Mouse (Mus musculus): ENCODE results near the gene Kcnk15. TPM values are rescaled to one million over a fixed set of nuclear protein-coding genes. Genes with fewer than 3 reads are reported as not detected.
A peak's percentile ranks its signal among the peaks of the same experiment; 100 is the strongest.

Kcnk15 gene
- polyA plus RNA-seq, 1 experiment from 2014 or later, result not detected

DNA sequence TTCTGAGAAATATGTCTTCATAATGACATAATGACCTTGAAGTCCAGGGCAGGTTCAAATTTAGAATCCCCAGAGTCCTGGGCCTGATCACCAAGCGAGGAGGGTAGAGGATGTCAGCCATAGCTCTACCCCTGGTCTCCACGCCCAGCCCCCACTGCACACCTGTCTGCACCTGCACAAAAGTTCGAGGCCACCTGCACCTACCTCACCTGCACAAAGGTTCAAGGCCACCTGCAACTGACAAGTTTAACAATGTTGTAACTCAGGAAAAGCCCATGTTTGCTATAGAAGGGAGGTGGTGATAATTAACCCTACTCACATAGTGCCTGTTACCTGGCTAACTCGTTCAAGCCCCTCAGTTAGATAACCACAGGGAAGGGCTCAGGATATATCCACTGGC is 49.0 kb downstream of the Kcnk15 start:
- Histone ChIP-seq H3K36me3 (ENCODE audit: control insufficient read depth, insufficient read depth, low read length) (no peaks in the 10 kb centered on the region), H3K4me1 (replicated peaks; ENCODE audit: control insufficient read depth, insufficient read depth) (no peaks in the 10 kb centered on the region), H3K9me3 (ENCODE audit: control insufficient read depth, low read length) (no peaks in the 10 kb centered on the region), H3K4me3 (ENCODE audit: low read depth, low read length) (no peak overlapping the region), H3K27ac (replicated peaks) (no peak overlapping the region), H3K27me3 (ENCODE audit: control insufficient read depth, insufficient read depth, low read length) (no peaks in the 10 kb centered on the region), H3K4me2 (replicated peaks; ENCODE audit: low read depth) (no peak overlapping the region), H3K9ac (ENCODE audit: low read length) (no peak overlapping the region)
- WGBS, result 46% methylated on average over 4 of the region's 4 CpGs
- no peak for TF ChIP-seq EP300 (optimal IDR thresholded peaks at IDR 0.05)
- TF ChIP-seq CTCF (IDR thresholded peaks at IDR 0.05; ENCODE audit: low read depth), result no peak
- DNase-seq (ENCODE audit: low spot score), result no peak
- no peak for ATAC-seq (ENCODE audit: low FRiP score, low TSS enrichment)

DNA sequence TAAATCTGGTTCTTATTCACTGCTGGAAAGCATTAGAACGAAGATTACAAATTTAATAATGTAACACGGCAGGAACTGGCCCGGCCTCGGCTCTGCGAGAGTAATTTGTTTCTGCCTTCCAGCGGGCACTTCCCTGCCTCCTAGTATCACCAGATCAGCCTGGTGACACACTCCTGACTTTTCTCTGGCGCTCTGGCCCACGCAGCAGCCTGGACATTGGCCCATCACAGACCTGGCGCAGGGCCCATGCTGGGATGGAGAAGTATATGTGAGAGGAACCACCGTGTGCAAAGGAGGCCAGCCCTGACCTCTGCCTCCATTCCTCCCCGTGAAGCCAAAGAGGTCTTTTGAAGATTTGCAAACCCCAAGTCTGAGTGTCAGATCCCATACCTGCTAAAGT is 50.0 kb downstream of the Kcnk15 start:
- DNase-seq (ENCODE audit: low spot score), result peak; percentile 18
- ATAC-seq (ENCODE audit: low FRiP score, low TSS enrichment), result no peak
- 52% methylated on average over 11 of the region's 11 CpGs for WGBS

GRCm38 (mm10) chr2:163904323-163904722 is 50.9 kb downstream of the Kcnk15 start:
- Histone ChIP-seq H3K27ac (replicated peaks) (no peak overlapping the region), H3K27me3 (ENCODE audit: control insufficient read depth, insufficient read depth, low read length) (no peaks in the 10 kb centered on the region), H3K4me1 (replicated peaks; ENCODE audit: control insufficient read depth, insufficient read depth) (no peaks in the 10 kb centered on the region), H3K4me2 (replicated peaks; ENCODE audit: low read depth) (no peak overlapping the region), H3K36me3 (ENCODE audit: control insufficient read depth, insufficient read depth, low read length) (no peaks in the 10 kb centered on the region), H3K9me3 (ENCODE audit: control insufficient read depth, low read length) (no peaks in the 10 kb centered on the region), H3K9ac (ENCODE audit: low read length) (no peak overlapping the region), H3K4me3 (ENCODE audit: low read depth, low read length) (no peak overlapping the region)
- no peak for ATAC-seq (ENCODE audit: low FRiP score, low TSS enrichment)
- WGBS, result 87% methylated on average over 4 of the region's 4 CpGs
- TF ChIP-seq CTCF (IDR thresholded peaks at IDR 0.05; ENCODE audit: low read depth) (no peak), EP300 (optimal IDR thresholded peaks at IDR 0.05) (no peak)
- no peak for DNase-seq (ENCODE audit: low spot score)

More for the DNA sequence above, 50.0 kb downstream of the Kcnk15 start:
- H3K4me3 ChIP-seq (ENCODE audit: low read depth, low read length), result no peak overlapping the region
- H3K27ac ChIP-seq (replicated peaks), result no peak overlapping the region
- no peak overlapping the region for H3K9ac ChIP-seq (ENCODE audit: low read length)
- no peaks in the 10 kb centered on the region for H3K9me3 ChIP-seq (ENCODE audit: control insufficient read depth, low read length)
- no peak overlapping the region for H3K4me2 ChIP-seq (replicated peaks; ENCODE audit: low read depth)
- no peaks in the 10 kb centered on the region for H3K27me3 ChIP-seq (ENCODE audit: control insufficient read depth, insufficient read depth, low read length)
- H3K4me1 ChIP-seq (replicated peaks; ENCODE audit: control insufficient read depth, insufficient read depth), result no peaks in the 10 kb centered on the region
- TF ChIP-seq EP300 (optimal IDR thresholded peaks at IDR 0.05) (no peak), CTCF (IDR thresholded peaks at IDR 0.05; ENCODE audit: low read depth) (no peak)
- no peaks in the 10 kb centered on the region for H3K36me3 ChIP-seq (ENCODE audit: control insufficient read depth, insufficient read depth, low read length)

- no peak for DNase-seq (ENCODE audit: low spot score)
These were observed 53.7 kb downstream of the Kcnk15 start for GRCm38 (mm10) chr2:163907131-163907530.

More at GRCm38 (mm10) chr2:163907131-163907530, 53.7 kb downstream of the Kcnk15 start:
- Histone ChIP-seq H3K9me3 (ENCODE audit: control insufficient read depth, low read length) (no peaks in the 10 kb centered on the region), H3K27ac (replicated peaks) (no peak overlapping the region), H3K4me2 (replicated peaks; ENCODE audit: low read depth) (no peak overlapping the region), H3K4me3 (ENCODE audit: low read depth, low read length) (no peak overlapping the region), H3K27me3 (ENCODE audit: control insufficient read depth, insufficient read depth, low read length) (no peaks in the 10 kb centered on the region), H3K9ac (ENCODE audit: low read length) (no peak overlapping the region), H3K36me3 (ENCODE audit: control insufficient read depth, insufficient read depth, low read length) (no peaks in the 10 kb centered on the region), H3K4me1 (replicated peaks; ENCODE audit: control insufficient read depth, insufficient read depth) (no peaks in the 10 kb centered on the region)
- no peak for ATAC-seq (ENCODE audit: low FRiP score, low TSS enrichment)
- 39% methylated on average over 5 of the region's 5 CpGs for WGBS
- TF ChIP-seq EP300 (optimal IDR thresholded peaks at IDR 0.05) (no peak), CTCF (IDR thresholded peaks at IDR 0.05; ENCODE audit: low read depth) (no peak)

Other genes starting within 250 kb of the Kcnk15 start
- gene Serinc3, start 208.5 kb upstream of the Kcnk15 start, polyA plus RNA-seq (2015; fragmentation: Nextera tagmentation; extraction: Ambion mirVana), result 35.8 and 36.4 TPM in 2 replicates
- gene Pkig, start 195.3 kb upstream of the Kcnk15 start, polyA plus RNA-seq (2015; fragmentation: Nextera tagmentation; extraction: Ambion mirVana), result 60.9 and 66.3 TPM in 2 replicates
- 9.7 and 13.6 TPM in 2 replicates for gene Ada, start 103.4 kb upstream of the Kcnk15 start, polyA plus RNA-seq (2015; fragmentation: Nextera tagmentation; extraction: Ambion mirVana)
- gene Ccn5, start 32.8 kb upstream of the Kcnk15 start, polyA plus RNA-seq (2015; fragmentation: Nextera tagmentation; extraction: Ambion mirVana), result 0.08 and 0.21 TPM in 2 replicates
- 0.22 and 0.41 TPM in 2 replicates for gene Rims4, start 65.0 kb downstream of the Kcnk15 start, polyA plus RNA-seq (2015; fragmentation: Nextera tagmentation; extraction: Ambion mirVana)
- 186 and 189 TPM in 2 replicates for gene Ywhab, start 141.3 kb downstream of the Kcnk15 start, polyA plus RNA-seq (2015; fragmentation: Nextera tagmentation; extraction: Ambion mirVana)
- gene Pabpc1l, start 171.8 kb downstream of the Kcnk15 start, polyA plus RNA-seq (2015; fragmentation: Nextera tagmentation; extraction: Ambion mirVana), result 0.67 and 0.85 TPM in 2 replicates
- 11.9 and 13.6 TPM in 2 replicates for gene Stk4, start 216.7 kb downstream of the Kcnk15 start, polyA plus RNA-seq (2015; fragmentation: Nextera tagmentation; extraction: Ambion mirVana)
- gene Tomm34, start 217.5 kb downstream of the Kcnk15 start, polyA plus RNA-seq (2015; fragmentation: Nextera tagmentation; extraction: Ambion mirVana), result 20.5 and 22.4 TPM in 2 replicates

All from stomach, postnatal 0 days (tissue).